Comparison of ENCODE assay signal across 13 mouse cellular contexts in the genomic region with DNA sequence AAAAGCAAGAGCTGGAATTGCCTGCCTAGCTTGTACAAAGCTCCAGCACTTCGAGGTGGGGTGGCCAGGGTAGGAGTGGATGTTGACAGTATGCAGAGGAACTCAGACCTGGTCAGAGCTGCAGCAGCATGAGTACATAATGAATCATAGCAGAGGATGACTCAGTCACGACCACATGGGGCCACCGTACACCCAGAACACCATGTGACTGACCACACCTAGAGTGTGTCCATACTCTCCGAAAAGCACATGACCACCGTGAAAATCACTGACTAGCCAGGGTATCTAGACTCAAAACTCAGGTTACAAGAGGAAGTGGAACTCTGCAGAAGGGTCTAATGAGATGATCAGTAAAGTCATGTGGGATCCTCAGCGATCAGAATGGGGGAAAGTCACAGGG. TPM values are rescaled to one million over a fixed set of nuclear protein-coding genes. Genes with fewer than 3 reads are reported as not detected.
A peak's percentile ranks its signal among the peaks of the same experiment; 100 is the strongest.
DNase-seq lines count a peak whose midpoint lies in the region; TF ChIP-seq lines count a peak whose summit lies in the region.
"Had no signal": no experiment of that assay in that cellular context is flagged by ENCODE, and none has a peak within 500 bp of the region (broad histone marks: within the 10 kb centered on the region; RNA-seq: fewer than 3 reads in every experiment).

No protein-coding gene starts in this region.

- TF ChIP-seq CTCF in gastrocnemius, adult 2 months (IDR thresholded peaks at IDR 0.05), result no peak

- no peak overlapping the region for H3K4me3 ChIP-seq in gastrocnemius, adult 2 months
- H3K4me3 ChIP-seq in macrophage (ENCODE audit: inconsistent target), result no peak overlapping the region
- no peak overlapping the region for H3K4me3 ChIP-seq in hindbrain, embryonic 10.5 days
- H3K4me3 ChIP-seq: forebrain, embryonic 13.5 days; heart, embryonic 10.5 days; midbrain, embryonic 12.5 days had no signal

- WGBS in macrophage (ENCODE audit: missing documents), result 15% methylated on average over 6 of the region's 6 CpGs
- 90% methylated on average over 6 of the region's 6 CpGs for WGBS in hindbrain, embryonic 10.5 days

- H3K27me3 ChIP-seq in hindbrain, embryonic 10.5 days (ENCODE audit: insufficient read depth, poor library complexity, severe bottlenecking), result peaks cover 5% of the 10 kb centered on the region; the same call in 1 of the 2 replicates
- H3K27me3 ChIP-seq: forebrain, embryonic 13.5 days; midbrain, embryonic 12.5 days had no signal

- intact Hi-C loops in gastrocnemius, adult 2 months (cut with DNase I), result no loop called here

- H3K79me2 ChIP-seq in macrophage (ENCODE audit: inconsistent target), result peaks cover 82% of the 10 kb centered on the region

- H3K27ac ChIP-seq in gastrocnemius, adult 2 months, result no peak overlapping the region
- peak overlapping the region; percentile 94 for H3K27ac ChIP-seq in macrophage
- H3K27ac ChIP-seq in hindbrain, embryonic 10.5 days, result no peak overlapping the region
- H3K27ac ChIP-seq: forebrain, embryonic 13.5 days; heart, embryonic 10.5 days; midbrain, embryonic 12.5 days had no signal

- no peaks in the 10 kb centered on the region for H3K9me3 ChIP-seq in hindbrain, embryonic 10.5 days
- H3K9me3 ChIP-seq: forebrain, embryonic 13.5 days; heart, embryonic 10.5 days; midbrain, embryonic 12.5 days had no signal

- peak; percentile 45 for DNase-seq in gastrocnemius, adult 2 months
- no peak for DNase-seq in gastrocnemius, postnatal 10 days
- peak; percentile 95 for DNase-seq in 3T3-L1 (ENCODE audit: low read depth, low spot score)
- peak; percentile 60 for DNase-seq in adrenal gland, postnatal 10 days
- no peak for DNase-seq in layer of hippocampus, adult 18-20 months (ENCODE audit: low spot score in 2 of 2)
- no peak for DNase-seq in layer of hippocampus, adult 11-12 months (ENCODE audit: low spot score)
- no peak for DNase-seq in hindbrain, embryonic 10.5 days (ENCODE audit: low spot score)
- DNase-seq: embryo, embryonic 11 days; kidney, postnatal 4 days had no signal

- H3K36me3 ChIP-seq in macrophage (ENCODE audit: inconsistent target), result peaks cover 53% of the 10 kb centered on the region
- peaks cover 62% of the 10 kb centered on the region for H3K36me3 ChIP-seq in hindbrain, embryonic 10.5 days

- H3K4me1 ChIP-seq in hindbrain, embryonic 10.5 days (replicated peaks), result peaks cover 20% of the 10 kb centered on the region

RNA-seq across cellular contexts. Expression of gene Rnh1, which starts 7.8 kb away (rescaled TPM):
- total RNA-seq in gastrocnemius, adult 2 months (2021), result 10 to 100 TPM; 46.5 to 50.9 TPM
- total RNA-seq in gastrocnemius, postnatal 10 days (2021), result 10 to 100 TPM; 52.9 to 56.0 TPM
- 100 to 1,000 TPM; 150 to 155 TPM for total RNA-seq in adrenal gland, postnatal 10 days (2021)
- 100 to 1,000 TPM in 10 of 26 experiments, 10 to 100 TPM in 16; 45.4 to 179 (median 83.1) TPM for total RNA-seq in macrophage (2018; cell fraction: chromatin; rRNA removed)
- total RNA-seq in macrophage (2018; cell fraction: cytosol; rRNA removed), result 100 to 1,000 TPM; 170 to 399 (median 266) TPM
- total RNA-seq in macrophage (2018; cell fraction: nucleus; rRNA removed), result 100 to 1,000 TPM in 25 of 26 experiments, 10 to 100 TPM in 1; 88.9 to 212 (median 143) TPM
- 93.2 to 290 TPM (median 289 TPM) in 3 replicates for polyA plus RNA-seq in macrophage (2018)
- 10 to 100 TPM; 35.5 to 45.9 TPM for total RNA-seq in layer of hippocampus, adult 18-20 months (2021)
- 68.4 and 72.4 TPM in 2 replicates for polyA plus RNA-seq in hindbrain, embryonic 10.5 days (2016; fragmentation: Nextera tagmentation; extraction: Ambion mirVana)

RNA-seq across cellular contexts. Expression of gene Hras, which starts 29.0 kb away (rescaled TPM):
- total RNA-seq in gastrocnemius, adult 2 months (2021), result 100 to 1,000 TPM; 117 to 119 TPM
- 100 to 1,000 TPM; 205 to 240 TPM for total RNA-seq in gastrocnemius, postnatal 10 days (2021)
- 10 to 100 TPM; 87.8 to 91.9 TPM for total RNA-seq in adrenal gland, postnatal 10 days (2021)
- total RNA-seq in macrophage (2018; cell fraction: chromatin; rRNA removed), result 10 to 100 TPM in 13 of 26 experiments, 1 to 10 TPM in 12, not detected in 1; 1.5 to 31.4 (median 10.9) TPM
- total RNA-seq in macrophage (2018; cell fraction: cytosol; rRNA removed), result 10 to 100 TPM; 40.7 to 70.9 (median 56.1) TPM
- total RNA-seq in macrophage (2018; cell fraction: nucleus; rRNA removed), result 10 to 100 TPM in 21 of 26 experiments, 1 to 10 TPM in 5; 6.3 to 34.2 (median 15.0) TPM
- polyA plus RNA-seq in macrophage (2018), result 31.1 to 73.7 TPM (median 35.0 TPM) in 3 replicates
- 100 to 1,000 TPM; 201 TPM for total RNA-seq in layer of hippocampus, adult 18-20 months (2021)
- polyA plus RNA-seq in hindbrain, embryonic 10.5 days (2016; fragmentation: Nextera tagmentation; extraction: Ambion mirVana), result 96.8 and 115 TPM in 2 replicates

RNA-seq across cellular contexts. Expression of gene Lrrc56, which starts 29.1 kb away (rescaled TPM):
- 1 to 10 TPM; 1.7 to 2.1 TPM for total RNA-seq in gastrocnemius, adult 2 months (2021)
- 1 to 10 TPM; 2.7 to 3.2 TPM for total RNA-seq in gastrocnemius, postnatal 10 days (2021)
- 1 to 10 TPM; 6.8 to 8.6 TPM for total RNA-seq in adrenal gland, postnatal 10 days (2021)
- 10 to 100 TPM in 10 of 26 experiments, 1 to 10 TPM in 16; 1.0 to 16.7 (median 8.6) TPM for total RNA-seq in macrophage (2018; cell fraction: chromatin; rRNA removed)
- 1 to 10 TPM; 1.8 to 4.6 (median 2.9) TPM for total RNA-seq in macrophage (2018; cell fraction: cytosol; rRNA removed)
- 10 to 100 TPM in 5 of 26 experiments, 1 to 10 TPM in 21; 1.3 to 13.9 (median 6.0) TPM for total RNA-seq in macrophage (2018; cell fraction: nucleus; rRNA removed)
- polyA plus RNA-seq in macrophage (2018), result 1.2 to 3.9 TPM (median 2.3 TPM) in 3 replicates
- 1 to 10 TPM; 4.3 to 4.5 TPM for total RNA-seq in layer of hippocampus, adult 18-20 months (2021)
- 14.9 and 17.3 TPM in 2 replicates for polyA plus RNA-seq in hindbrain, embryonic 10.5 days (2016; fragmentation: Nextera tagmentation; extraction: Ambion mirVana)

RNA-seq across cellular contexts. Expression of gene Ptdss2, which starts 42.7 kb away (rescaled TPM):
- 10 to 100 TPM; 19.5 to 20.5 TPM for total RNA-seq in gastrocnemius, adult 2 months (2021)
- total RNA-seq in gastrocnemius, postnatal 10 days (2021), result 10 to 100 TPM; 16.8 to 18.0 TPM
- 10 to 100 TPM; 51.0 to 57.2 TPM for total RNA-seq in adrenal gland, postnatal 10 days (2021)
- 10 to 100 TPM in 22 of 26 experiments, 1 to 10 TPM in 4; 4.0 to 48.9 (median 22.9) TPM for total RNA-seq in macrophage (2018; cell fraction: chromatin; rRNA removed)
- 10 to 100 TPM in 25 of 26 experiments, 1 to 10 TPM in 1; 8.6 to 20.0 (median 16.0) TPM for total RNA-seq in macrophage (2018; cell fraction: cytosol; rRNA removed)
- total RNA-seq in macrophage (2018; cell fraction: nucleus; rRNA removed), result 10 to 100 TPM; 10.5 to 39.6 (median 23.0) TPM
- polyA plus RNA-seq in macrophage (2018), result 12.0 to 19.0 TPM (median 15.6 TPM) in 3 replicates
- 10 to 100 TPM; 47.4 to 50.6 TPM for total RNA-seq in layer of hippocampus, adult 18-20 months (2021)
- polyA plus RNA-seq in hindbrain, embryonic 10.5 days (2016; fragmentation: Nextera tagmentation; extraction: Ambion mirVana), result 80.1 and 80.2 TPM in 2 replicates

RNA-seq across cellular contexts. Expression of gene Ano9, which starts 47.2 kb away (rescaled TPM):
- total RNA-seq in gastrocnemius, adult 2 months (2021), result not detected
- not detected for total RNA-seq in gastrocnemius, postnatal 10 days (2021)
- total RNA-seq in adrenal gland, postnatal 10 days (2021), result under 1 TPM; 0.33 to 0.42 TPM
- total RNA-seq in macrophage (2018; cell fraction: chromatin; rRNA removed), result not detected
- total RNA-seq in macrophage (2018; cell fraction: cytosol; rRNA removed), result not detected
- total RNA-seq in macrophage (2018; cell fraction: nucleus; rRNA removed), result not detected
- polyA plus RNA-seq in macrophage (2018), result not detected in 3 replicates
- total RNA-seq in layer of hippocampus, adult 18-20 months (2021), result not detected
- 0.20 and 1.6 TPM in 2 replicates for polyA plus RNA-seq in hindbrain, embryonic 10.5 days (2016; fragmentation: Nextera tagmentation; extraction: Ambion mirVana)
- polyA plus RNA-seq: forebrain, embryonic 13.5 days; midbrain, embryonic 12.5 days had no signal

Comparison
In these comparisons a context has a peak if more than half of its experiments do, and no peak if none do; other contexts are left out.
1. DNase-seq: peak in gastrocnemius, adult 2 months (single experiment), 3T3-L1 (single experiment) and adrenal gland, postnatal 10 days (single experiment); none in gastrocnemius, postnatal 10 days (single experiment), layer of hippocampus, adult 18-20 months (0 of 2), layer of hippocampus, adult 11-12 months (single experiment) and hindbrain, embryonic 10.5 days (single experiment).